Mouse (Mus musculus): Measurements from ENCODE around the gene Kng1. TPM values are rescaled to one million over a fixed set of nuclear protein-coding genes. Genes with fewer than 3 reads are reported as not detected.
"Not testable (repeated sequence)": the region's sequence is repeated elsewhere in the genome, so short reads cannot be mapped to it uniquely, and the experiment has no call there.

Gene Kng1
- polyA plus RNA-seq, 1 experiment from 2014 or later, result not detected

GRCm38 (mm10) chr16:23087159-23087558 lies 29.5 kb downstream of the Kng1 start:
- H3K27me3 ChIP-seq (replicated peaks; ENCODE audit: control insufficient read depth, insufficient read depth, low read length); H3K9me3 ChIP-seq (replicated peaks; ENCODE audit: control insufficient read depth, low read length); H3K4me2 ChIP-seq (ENCODE audit: low read length); ATAC-seq; H3K4me1 ChIP-seq (ENCODE audit: control insufficient read depth, insufficient read depth, low read length); H3K4me3 ChIP-seq (ENCODE audit: low read depth, low read length); DNase-seq (ENCODE audit: low spot score); H3K9ac ChIP-seq (ENCODE audit: low read length); H3K27ac ChIP-seq (ENCODE audit: low read depth, low read length); H3K36me3 ChIP-seq (ENCODE audit: control insufficient read depth, insufficient read depth, low read length): not testable (repeated sequence)
- WGBS, result 84% methylated on average over 8 of the region's 8 CpGs

GRCm38 (mm10) chr16:23087712-23088111 lies 30.0 kb downstream of the Kng1 start:
- not testable (repeated sequence) for H3K36me3 ChIP-seq (ENCODE audit: control insufficient read depth, insufficient read depth, low read length); H3K4me3 ChIP-seq (ENCODE audit: low read depth, low read length); H3K4me1 ChIP-seq (ENCODE audit: control insufficient read depth, insufficient read depth, low read length); H3K9me3 ChIP-seq (replicated peaks; ENCODE audit: control insufficient read depth, low read length); H3K27me3 ChIP-seq (replicated peaks; ENCODE audit: control insufficient read depth, insufficient read depth, low read length); H3K4me2 ChIP-seq (ENCODE audit: low read length); ATAC-seq; H3K9ac ChIP-seq (ENCODE audit: low read length); H3K27ac ChIP-seq (ENCODE audit: low read depth, low read length)
- WGBS, result 61% methylated on average over 4 of the region's 4 CpGs
- peak; percentile 60 for DNase-seq (ENCODE audit: low spot score)

- WGBS, result 83% methylated on average over 1 of the region's 1 CpGs
- H3K27ac ChIP-seq (ENCODE audit: low read depth, low read length); DNase-seq (ENCODE audit: low spot score); H3K4me2 ChIP-seq (ENCODE audit: low read length); ATAC-seq; H3K4me1 ChIP-seq (ENCODE audit: control insufficient read depth, insufficient read depth, low read length); H3K9me3 ChIP-seq (replicated peaks; ENCODE audit: control insufficient read depth, low read length); H3K27me3 ChIP-seq (replicated peaks; ENCODE audit: control insufficient read depth, insufficient read depth, low read length); H3K4me3 ChIP-seq (ENCODE audit: low read depth, low read length); H3K9ac ChIP-seq (ENCODE audit: low read length); H3K36me3 ChIP-seq (ENCODE audit: control insufficient read depth, insufficient read depth, low read length): not testable (repeated sequence)
Observed at GRCm38 (mm10) chr16:23088491-23088890, 30.8 kb downstream of the Kng1 start.

GRCm38 (mm10) chr16:23091345-23091744 lies 33.7 kb downstream of the Kng1 start:
- not testable (repeated sequence) for H3K4me2 ChIP-seq (ENCODE audit: low read length); DNase-seq (ENCODE audit: low spot score)

GRCm38 (mm10) chr16:23093321-23093953 lies 35.8 kb downstream of the Kng1 start:
- no peak for DNase-seq (ENCODE audit: low spot score)
- ATAC-seq, result no peak
- no peak overlapping the region for H3K9ac ChIP-seq (ENCODE audit: low read length)

More at GRCm38 (mm10) chr16:23091345-23091744, 33.7 kb downstream of the Kng1 start:
- H3K36me3 ChIP-seq (ENCODE audit: control insufficient read depth, insufficient read depth, low read length); H3K4me1 ChIP-seq (ENCODE audit: control insufficient read depth, insufficient read depth, low read length); H3K27me3 ChIP-seq (replicated peaks; ENCODE audit: control insufficient read depth, insufficient read depth, low read length); H3K4me3 ChIP-seq (ENCODE audit: low read depth, low read length); H3K9me3 ChIP-seq (replicated peaks; ENCODE audit: control insufficient read depth, low read length); H3K27ac ChIP-seq (ENCODE audit: low read depth, low read length); ATAC-seq; H3K9ac ChIP-seq (ENCODE audit: low read length): not testable (repeated sequence)

GRCm38 (mm10) chr16:23094136-23094535 lies 36.5 kb downstream of the Kng1 start:
- no peak overlapping the region for H3K4me3 ChIP-seq (ENCODE audit: low read depth, low read length)
- ATAC-seq, result no peak
- WGBS, result 89% methylated on average over 6 of the region's 6 CpGs
- no peaks in the 10 kb centered on the region for H3K9me3 ChIP-seq (replicated peaks; ENCODE audit: control insufficient read depth, low read length)
- H3K27ac ChIP-seq (ENCODE audit: low read depth, low read length), result no peak overlapping the region
- H3K4me1 ChIP-seq (ENCODE audit: control insufficient read depth, insufficient read depth, low read length), result no peaks in the 10 kb centered on the region
- DNase-seq (ENCODE audit: low spot score), result no peak
- H3K36me3 ChIP-seq (ENCODE audit: control insufficient read depth, insufficient read depth, low read length), result no peaks in the 10 kb centered on the region
- H3K4me2 ChIP-seq (ENCODE audit: low read length), result no peak overlapping the region
- H3K9ac ChIP-seq (ENCODE audit: low read length), result no peak overlapping the region
- H3K27me3 ChIP-seq (replicated peaks; ENCODE audit: control insufficient read depth, insufficient read depth, low read length), result no peaks in the 10 kb centered on the region

More at GRCm38 (mm10) chr16:23093321-23093953, 35.8 kb downstream of the Kng1 start:
- Histone ChIP-seq H3K4me2 (ENCODE audit: low read length) (no peak overlapping the region), H3K9me3 (replicated peaks; ENCODE audit: control insufficient read depth, low read length) (no peaks in the 10 kb centered on the region), H3K27me3 (replicated peaks; ENCODE audit: control insufficient read depth, insufficient read depth, low read length) (no peaks in the 10 kb centered on the region), H3K4me1 (ENCODE audit: control insufficient read depth, insufficient read depth, low read length) (no peaks in the 10 kb centered on the region), H3K27ac (ENCODE audit: low read depth, low read length) (no peak overlapping the region), H3K4me3 (ENCODE audit: low read depth, low read length) (no peak overlapping the region), H3K36me3 (ENCODE audit: control insufficient read depth, insufficient read depth, low read length) (no peaks in the 10 kb centered on the region)
- 81% methylated on average over 13 of the region's 13 CpGs for WGBS

- not testable (repeated sequence) for H3K9ac ChIP-seq (ENCODE audit: low read length); H3K27ac ChIP-seq (ENCODE audit: low read depth, low read length); H3K4me2 ChIP-seq (ENCODE audit: low read length); H3K4me3 ChIP-seq (ENCODE audit: low read depth, low read length); H3K36me3 ChIP-seq (ENCODE audit: control insufficient read depth, insufficient read depth, low read length); ATAC-seq; H3K27me3 ChIP-seq (replicated peaks; ENCODE audit: control insufficient read depth, insufficient read depth, low read length); H3K9me3 ChIP-seq (replicated peaks; ENCODE audit: control insufficient read depth, low read length); DNase-seq (ENCODE audit: low spot score); H3K4me1 ChIP-seq (ENCODE audit: control insufficient read depth, insufficient read depth, low read length)
- WGBS, result 93% methylated on average over 5 of the region's 5 CpGs
Observed at GRCm38 (mm10) chr16:23095581-23095980, 37.9 kb downstream of the Kng1 start.

- not testable (repeated sequence) for H3K4me2 ChIP-seq (ENCODE audit: low read length); H3K36me3 ChIP-seq (ENCODE audit: control insufficient read depth, insufficient read depth, low read length); H3K27me3 ChIP-seq (replicated peaks; ENCODE audit: control insufficient read depth, insufficient read depth, low read length); H3K27ac ChIP-seq (ENCODE audit: low read depth, low read length); H3K9me3 ChIP-seq (replicated peaks; ENCODE audit: control insufficient read depth, low read length); H3K9ac ChIP-seq (ENCODE audit: low read length); H3K4me3 ChIP-seq (ENCODE audit: low read depth, low read length); DNase-seq (ENCODE audit: low spot score); H3K4me1 ChIP-seq (ENCODE audit: control insufficient read depth, insufficient read depth, low read length)
- peak; percentile 27; the same call in 1 of the 2 replicates for ATAC-seq
- WGBS, result 91% methylated on average over 1 of the region's 1 CpGs
Observed at GRCm38 (mm10) chr16:23096886-23097285, 39.2 kb downstream of the Kng1 start.

- H3K36me3 ChIP-seq (ENCODE audit: control insufficient read depth, insufficient read depth, low read length); H3K9me3 ChIP-seq (replicated peaks; ENCODE audit: control insufficient read depth, low read length); H3K4me1 ChIP-seq (ENCODE audit: control insufficient read depth, insufficient read depth, low read length); H3K4me3 ChIP-seq (ENCODE audit: low read depth, low read length); H3K9ac ChIP-seq (ENCODE audit: low read length); H3K27ac ChIP-seq (ENCODE audit: low read depth, low read length); H3K4me2 ChIP-seq (ENCODE audit: low read length); H3K27me3 ChIP-seq (replicated peaks; ENCODE audit: control insufficient read depth, insufficient read depth, low read length): not testable (repeated sequence)
- WGBS, result 80% methylated on average over 8 of the region's 8 CpGs
- ATAC-seq, result peak; percentile 78; the same call in 1 of the 2 replicates
- peak; percentile 58 for DNase-seq (ENCODE audit: low spot score)
Observed at GRCm38 (mm10) chr16:23097290-23098104, 39.8 kb downstream of the Kng1 start.
